Mouse (Mus musculus) forebrain, embryonic 16.5 days (tissue): Measurements from ENCODE around the gene Tubb5. TPM values are rescaled to one million over a fixed set of nuclear protein-coding genes. Genes with fewer than 3 reads are reported as not detected.
"Not testable (repeated sequence)": the region's sequence is repeated elsewhere in the genome, so short reads cannot be mapped to it uniquely, and the experiment has no call there.

Source experiments
- ATAC-seq: fragments of 200-750 bp; cut with Nextera tagmentation; 2 replicates; pipeline ENCODE4 v1.8.0; 2017; ENCODE audit warnings: mild to moderate bottlenecking, moderate library complexity
- H3K27ac ChIP-seq: fragments of 300-500 bp; sonication (generic); 2 replicates; pipeline ENCODE4 v1.5.1; 2014; ENCODE audit warnings: low read length, control low read depth
- H3K27me3 ChIP-seq: fragments of 300-500 bp; sonication (generic); replicated peaks from 2 replicates; pipeline ENCODE4 v1.6.1; 2014; ENCODE audit warnings: low read length; ENCODE audit not compliant: control insufficient read depth, insufficient read depth
- H3K36me3 ChIP-seq: fragments of 300-500 bp; sonication (generic); 2 replicates; pipeline ENCODE4 v1.6.1; 2014; ENCODE audit not compliant: control insufficient read depth, insufficient read depth
- H3K4me1 ChIP-seq: fragments of 300-500 bp; sonication (generic); replicated peaks from 2 replicates; pipeline ENCODE4 v1.6.1; 2014; ENCODE audit warnings: low read length; ENCODE audit not compliant: control insufficient read depth, insufficient read depth
- H3K4me2 ChIP-seq: fragments of 300-500 bp; sonication (generic); 2 replicates; pipeline ENCODE4 v1.6.1; 2014; ENCODE audit warnings: mild to moderate bottlenecking, low read length, control low read depth
- H3K4me3 ChIP-seq: fragments of 300-500 bp; sonication (generic); replicated peaks from 2 replicates; pipeline ENCODE4 v1.5.1; 2014; ENCODE audit warnings: mild to moderate bottlenecking, low read length, control low read depth
- H3K9ac ChIP-seq: fragments of 300-500 bp; sonication (generic); replicated peaks from 2 replicates; pipeline ENCODE4 v1.6.1; 2014; ENCODE audit warnings: low read depth, low read length, control low read depth
- H3K9me3 ChIP-seq: fragments of 300-500 bp; sonication (generic); 2 replicates; pipeline ENCODE4 v1.6.1; 2016; ENCODE audit warnings: low read length; ENCODE audit not compliant: control insufficient read depth
- WGBS: fragments of 180-500 bp; shearing (Covaris S2); extraction: QIAGEN DNeasy Blood & Tissue Kit; methylation state at CpG from one replicate; pipeline ENCODE4 v1.1.7; 2014; 5-methylcytosine and 5-hydroxymethylcytosine counted together
- polyA plus RNA-seq: library from polyadenylated mRNA; unstranded; fragments of >200 nt; fragmentation: Nextera tagmentation; extraction: Ambion mirVana; gene quantifications from 2 replicates; pipeline ENCODE4 v1.2.1, GENCODE M21; 2015

The Tubb5 gene
- polyA plus RNA-seq, 1 experiment from 2014 or later: 1,979 TPM

DNA sequence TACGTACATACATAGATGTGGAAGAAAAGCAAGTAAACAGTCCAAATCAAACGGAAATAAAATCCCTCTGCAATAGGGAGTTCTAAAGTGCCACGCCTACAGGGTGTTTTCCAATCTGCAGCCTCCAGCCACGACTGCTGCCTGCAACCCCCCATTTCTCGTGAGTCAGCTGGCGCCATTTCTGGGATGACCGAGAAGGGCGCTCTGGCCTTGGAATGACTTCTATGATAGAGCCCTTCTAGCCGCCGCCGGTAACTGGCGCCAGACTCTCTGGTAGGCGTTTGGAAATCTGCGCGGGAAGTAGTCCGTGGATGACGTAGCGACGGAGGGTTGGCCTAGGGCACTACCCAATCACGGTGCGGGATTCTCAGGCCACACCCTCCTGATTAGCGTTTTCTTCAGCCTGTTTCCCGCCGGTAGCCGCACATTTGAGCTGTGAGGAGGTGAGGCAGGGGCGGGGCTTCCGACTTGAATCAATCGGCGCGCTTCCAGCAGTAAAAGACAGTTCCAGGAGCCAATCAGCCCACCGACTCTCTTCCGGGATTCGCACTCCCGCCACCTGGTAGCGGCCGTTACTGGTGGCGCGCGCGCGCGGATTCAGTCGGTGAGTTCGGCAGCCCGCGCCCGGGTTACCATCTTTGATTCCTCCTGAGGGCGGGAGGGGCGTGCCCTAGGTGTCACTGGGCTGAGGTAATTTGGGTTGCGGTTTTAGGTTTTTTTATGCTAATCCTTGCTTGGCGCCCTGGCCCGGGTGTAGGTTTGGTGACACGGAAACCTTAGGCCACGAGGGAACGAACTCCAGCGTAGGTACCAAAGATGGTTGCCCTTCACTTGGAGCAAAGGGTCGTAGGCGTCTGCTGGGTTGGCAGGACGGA, 3.2 kb upstream of the Tubb5 start, which contains the start of gene Mdc1:
Gene Mdc1, plus strand, starts transcription at position 440 of the 875 bp plus-strand sequence.
- H3K4me1 ChIP-seq: peaks cover 23% of the 10 kb centered on the region
- no peaks in the 10 kb centered on the region for H3K9me3 ChIP-seq
- peak within 1 kb of the TSS; percentile 82 for H3K4me2 ChIP-seq
- H3K4me3 ChIP-seq: peak within 1 kb of the TSS; percentile 69
- no peaks in the 10 kb centered on the region for H3K27me3 ChIP-seq
- ATAC-seq: peak; percentile 90
- peak within 1 kb of the TSS; percentile 80 for H3K27ac ChIP-seq
- H3K9ac ChIP-seq: peak within 1 kb of the TSS; percentile 65
- under 1% methylated on average over 59 of the region's 59 CpGs for WGBS
- H3K36me3 ChIP-seq: peaks cover 13% of the 10 kb centered on the region

DNA sequence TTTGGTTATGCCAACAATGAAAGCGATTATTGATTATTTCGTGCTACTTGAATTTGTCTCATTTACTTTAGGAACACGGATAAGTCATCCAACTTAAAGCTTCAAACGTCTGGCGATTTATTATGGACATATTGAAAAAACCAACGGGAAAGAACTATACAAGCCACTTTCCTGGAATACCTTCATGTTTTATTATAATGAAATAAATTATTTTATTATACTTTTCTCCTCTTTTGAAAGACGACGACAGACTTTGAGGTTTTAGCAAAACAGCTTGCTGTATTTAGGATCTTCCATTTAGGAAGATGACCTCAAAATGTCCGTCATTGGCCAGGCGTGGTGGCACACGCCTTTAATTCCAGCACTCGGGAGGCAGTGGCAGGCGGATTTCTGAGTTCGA, 2.5 kb upstream of the Tubb5 start:
- Histone ChIP-seq H3K27ac (peak overlapping the region; percentile 72; the same call in 1 of the 2 replicates), H3K27me3 (no peaks in the 10 kb centered on the region), H3K4me2 (peak overlapping the region; percentile 44), H3K9ac (peak overlapping the region; percentile 45), H3K4me1 (peaks cover 29% of the 10 kb centered on the region), H3K4me3 (peak overlapping the region; percentile 69), H3K36me3 (peaks cover 13% of the 10 kb centered on the region), H3K9me3 (no peaks in the 10 kb centered on the region)
- no peak for ATAC-seq
- 58% methylated on average over 14 of the region's 14 CpGs for WGBS

DNA sequence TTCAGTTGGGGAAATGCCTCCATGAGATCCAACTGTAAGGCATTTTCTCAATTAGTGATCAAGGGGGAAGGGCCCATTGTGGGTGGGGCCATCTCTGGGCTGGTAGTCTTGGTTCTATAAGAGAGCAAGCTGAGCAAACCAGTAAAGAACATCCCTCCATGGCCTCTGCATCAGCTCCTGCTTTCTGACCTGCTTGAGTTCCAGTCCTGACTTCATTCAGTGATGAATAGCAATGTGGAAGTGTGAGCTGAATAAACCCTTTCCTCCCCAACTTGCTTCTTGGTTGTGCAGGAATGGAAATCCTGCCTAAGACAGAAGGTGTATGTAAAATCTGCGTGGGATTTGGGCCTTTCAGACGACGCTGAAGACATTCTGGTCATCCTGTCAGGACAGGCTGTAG, 896 bp upstream of the Tubb5 start:
- peak overlapping the region; percentile 94 for H3K27ac ChIP-seq
- WGBS: 41% methylated on average over 3 of the region's 3 CpGs
- peak overlapping the region; percentile 61 for H3K9ac ChIP-seq
- peaks cover 44% of the 10 kb centered on the region for H3K4me1 ChIP-seq
- not testable (repeated sequence) for H3K9me3 ChIP-seq, H3K27me3 ChIP-seq, ATAC-seq
- peak overlapping the region; percentile 63 for H3K4me3 ChIP-seq
- peak overlapping the region; percentile 78 for H3K4me2 ChIP-seq
- peaks cover 24% of the 10 kb centered on the region for H3K36me3 ChIP-seq

DNA sequence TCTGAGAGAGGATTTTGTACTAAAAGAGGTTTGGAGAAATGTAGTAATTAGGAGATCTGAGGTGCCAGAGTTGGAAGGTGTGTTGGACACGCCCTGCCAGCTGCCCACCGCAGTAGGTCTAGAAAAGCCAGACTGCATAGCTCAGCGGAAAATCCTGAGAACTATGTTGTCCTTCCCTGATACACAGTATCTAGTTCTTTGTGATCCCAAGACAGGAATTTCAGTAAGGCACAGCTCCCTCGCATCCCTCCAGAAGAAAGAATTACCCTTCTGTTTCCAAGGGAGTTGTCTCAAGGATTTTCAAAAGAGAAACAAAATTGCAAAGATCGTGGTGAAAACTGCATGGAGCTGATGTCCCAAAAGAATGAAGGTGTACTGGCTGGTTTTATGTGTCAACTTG, 464 bp upstream of the Tubb5 start:
- WGBS: 0% methylated on average over 5 of the region's 5 CpGs
- H3K4me2 ChIP-seq: peak overlapping the region; percentile 78
- H3K9ac ChIP-seq: peak overlapping the region; percentile 61
- H3K27me3 ChIP-seq: no peaks in the 10 kb centered on the region
- peaks cover 27% of the 10 kb centered on the region for H3K36me3 ChIP-seq
- peaks cover 48% of the 10 kb centered on the region for H3K4me1 ChIP-seq
- H3K9me3 ChIP-seq: no peaks in the 10 kb centered on the region
- no peak for ATAC-seq
- H3K4me3 ChIP-seq: peak overlapping the region; percentile 63
- peak overlapping the region; percentile 94 for H3K27ac ChIP-seq

DNA sequence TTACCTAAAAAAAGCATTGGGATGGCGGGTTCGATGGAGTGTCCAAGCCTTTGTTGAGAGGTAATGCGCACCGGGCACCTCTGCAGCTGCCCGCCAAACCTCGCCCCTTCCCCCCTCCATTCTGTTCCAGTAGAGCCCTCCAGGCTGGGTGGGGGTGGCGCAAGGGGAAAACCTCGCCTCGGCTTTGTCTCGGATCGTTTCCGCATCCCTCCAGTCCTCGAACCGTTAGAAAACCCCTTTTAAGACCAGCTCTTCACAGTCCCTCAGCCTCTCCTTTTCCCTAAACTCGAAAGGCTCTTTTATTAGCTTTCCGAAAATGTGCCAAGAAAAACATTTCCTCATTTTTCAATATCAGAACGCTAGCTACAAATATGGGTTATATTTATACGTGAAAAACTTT, 619 bp downstream of the Tubb5 start:
- Histone ChIP-seq H3K27me3 (no peaks in the 10 kb centered on the region), H3K36me3 (peaks cover 35% of the 10 kb centered on the region), H3K4me3 (peak overlapping the region; percentile 63), H3K4me2 (peak overlapping the region; percentile 2; the same call in 1 of the 2 replicates), H3K4me1 (peaks cover 56% of the 10 kb centered on the region), H3K27ac (peak overlapping the region; percentile 94), H3K9ac (peak overlapping the region; percentile 83), H3K9me3 (no peaks in the 10 kb centered on the region)
- ATAC-seq: no peak
- under 1% methylated on average over 18 of the region's 18 CpGs for WGBS

DNA sequence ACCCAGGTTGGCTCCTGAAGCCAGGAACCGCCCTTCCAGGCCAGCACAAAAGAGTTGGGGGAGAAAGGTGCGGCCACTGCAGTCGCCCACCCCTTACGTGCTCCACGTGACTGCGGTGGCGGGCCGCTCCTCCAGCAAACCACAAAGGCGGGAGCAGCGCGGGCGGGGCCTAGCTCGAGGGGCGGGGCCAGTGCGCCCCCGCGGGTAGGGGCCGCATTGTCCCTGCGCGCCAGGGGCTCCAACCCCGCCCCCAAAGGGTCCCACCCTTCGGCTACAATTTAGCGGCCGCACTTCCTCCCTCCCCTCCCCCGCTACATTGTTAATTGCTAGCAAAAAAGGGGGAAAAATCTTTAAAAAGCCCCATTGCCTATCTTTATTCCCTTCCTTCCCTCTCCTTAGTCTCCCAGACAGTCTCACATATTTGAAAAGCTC, 1.1 kb downstream of the Tubb5 start:
- Histone ChIP-seq H3K36me3 (peaks cover 37% of the 10 kb centered on the region), H3K4me3 (peak overlapping the region; percentile 63), H3K9me3 (no peaks in the 10 kb centered on the region), H3K4me2 (peak overlapping the region; percentile 84), H3K27me3 (no peaks in the 10 kb centered on the region), H3K27ac (peak overlapping the region; percentile 94), H3K4me1 (peaks cover 52% of the 10 kb centered on the region), H3K9ac (peak overlapping the region; percentile 83)
- under 1% methylated on average over 25 of the region's 25 CpGs for whole genome bisulfite sequencing
- peak; percentile 34 for ATAC-seq

DNA sequence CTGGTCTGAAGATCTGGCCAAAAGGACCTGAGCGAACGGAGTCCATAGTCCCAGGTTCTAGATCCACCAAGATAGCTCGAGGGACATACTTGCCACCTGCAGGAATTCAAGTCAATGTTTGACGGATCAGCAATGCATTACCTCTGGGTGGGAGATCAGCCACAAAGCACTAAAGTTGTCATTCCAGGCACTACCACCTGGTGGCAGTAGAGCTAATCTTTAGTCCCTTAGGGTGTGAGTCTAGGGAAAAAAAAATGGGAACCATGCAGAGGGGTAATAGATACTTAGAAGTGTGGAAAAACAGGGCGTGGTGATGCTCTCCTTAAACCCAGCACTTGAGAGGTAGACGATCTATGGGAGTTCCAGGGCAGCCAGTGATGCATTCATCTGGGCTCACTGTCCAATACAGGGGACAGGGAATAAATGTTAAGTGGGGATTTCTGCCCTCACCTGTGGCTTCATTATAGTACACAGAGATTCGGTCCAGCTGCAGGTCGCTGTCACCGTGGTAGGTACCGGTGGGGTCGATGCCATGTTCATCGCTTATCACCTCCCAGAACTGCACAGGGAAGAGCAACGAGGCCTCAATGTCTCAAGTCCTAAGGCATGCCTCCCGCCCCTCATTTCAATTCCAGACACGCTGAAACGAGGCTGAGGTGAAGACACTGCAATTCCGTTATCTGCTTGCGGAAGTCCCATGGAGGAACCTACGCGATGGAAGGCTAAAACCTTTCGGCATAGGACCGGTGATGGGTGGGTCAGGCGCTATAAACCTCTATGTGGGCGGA, 1.7 kb downstream of the Tubb5 start:
- peak overlapping the region; percentile 84 for H3K4me2 ChIP-seq
- ATAC-seq: no peak
- no peaks in the 10 kb centered on the region for H3K9me3 ChIP-seq
- 8% methylated on average over 24 of the region's 24 CpGs for WGBS
- H3K4me3 ChIP-seq: peak overlapping the region; percentile 63
- H3K4me1 ChIP-seq: peaks cover 49% of the 10 kb centered on the region
- H3K27me3 ChIP-seq: no peaks in the 10 kb centered on the region
- peaks cover 37% of the 10 kb centered on the region for H3K36me3 ChIP-seq
- H3K9ac ChIP-seq: peak overlapping the region; percentile 83
- peak overlapping the region; percentile 94 for H3K27ac ChIP-seq

DNA sequence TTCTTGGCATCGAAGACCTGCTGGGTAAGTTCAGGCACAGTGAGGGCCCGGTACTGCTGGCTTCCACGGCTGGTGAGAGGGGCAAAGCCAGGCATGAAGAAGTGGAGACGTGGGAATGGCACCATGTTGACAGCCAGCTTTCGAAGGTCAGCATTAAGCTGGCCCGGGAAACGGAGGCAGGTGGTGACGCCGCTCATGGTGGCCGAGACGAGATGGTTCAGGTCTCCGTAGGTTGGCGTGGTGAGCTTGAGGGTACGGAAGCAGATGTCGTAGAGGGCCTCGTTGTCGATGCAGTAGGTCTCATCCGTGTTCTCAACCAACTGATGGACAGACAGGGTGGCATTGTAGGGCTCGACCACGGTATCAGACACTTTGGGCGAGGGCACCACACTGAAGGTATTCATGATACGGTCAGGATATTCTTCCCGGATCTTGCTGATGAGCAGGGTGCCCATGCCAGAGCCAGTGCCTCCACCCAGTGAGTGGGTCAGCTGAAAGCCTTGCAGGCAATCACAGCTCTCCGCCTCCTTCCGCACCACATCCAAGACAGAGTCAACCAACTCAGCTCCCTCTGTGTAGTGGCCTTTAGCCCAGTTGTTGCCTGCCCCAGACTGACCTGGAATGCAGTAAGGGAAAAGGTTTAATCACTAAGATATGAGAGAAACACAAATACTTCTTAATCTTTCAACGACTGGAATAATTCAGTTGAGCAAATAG, 2.5 kb downstream of the Tubb5 start:
- Histone ChIP-seq H3K36me3 (peaks cover 41% of the 10 kb centered on the region), H3K4me1 (peaks cover 47% of the 10 kb centered on the region), H3K9ac (peak overlapping the region; percentile 83), H3K27ac (no peak overlapping the region; the same call in 1 of the 2 replicates), H3K4me3 (peak overlapping the region; percentile 63), H3K4me2 (peak overlapping the region; percentile 84), H3K27me3 (no peaks in the 10 kb centered on the region), H3K9me3 (no peaks in the 10 kb centered on the region)
- no peak for ATAC-seq
- WGBS: 67% methylated on average over 26 of the region's 26 CpGs
